Mouse (Mus musculus) c-Kit-positive CD71-negative TER-119-negative erythroid progenitor cells, embryonic 14.5 days (primary cell): ENCODE results near the gene Chd3.

Source experiments
- DNase-seq: peaks from one replicate; pipeline ENCODE4 v3.0.0-alpha.2; 2013; ENCODE audit warnings: low read depth

Chd3 gene

DNA sequence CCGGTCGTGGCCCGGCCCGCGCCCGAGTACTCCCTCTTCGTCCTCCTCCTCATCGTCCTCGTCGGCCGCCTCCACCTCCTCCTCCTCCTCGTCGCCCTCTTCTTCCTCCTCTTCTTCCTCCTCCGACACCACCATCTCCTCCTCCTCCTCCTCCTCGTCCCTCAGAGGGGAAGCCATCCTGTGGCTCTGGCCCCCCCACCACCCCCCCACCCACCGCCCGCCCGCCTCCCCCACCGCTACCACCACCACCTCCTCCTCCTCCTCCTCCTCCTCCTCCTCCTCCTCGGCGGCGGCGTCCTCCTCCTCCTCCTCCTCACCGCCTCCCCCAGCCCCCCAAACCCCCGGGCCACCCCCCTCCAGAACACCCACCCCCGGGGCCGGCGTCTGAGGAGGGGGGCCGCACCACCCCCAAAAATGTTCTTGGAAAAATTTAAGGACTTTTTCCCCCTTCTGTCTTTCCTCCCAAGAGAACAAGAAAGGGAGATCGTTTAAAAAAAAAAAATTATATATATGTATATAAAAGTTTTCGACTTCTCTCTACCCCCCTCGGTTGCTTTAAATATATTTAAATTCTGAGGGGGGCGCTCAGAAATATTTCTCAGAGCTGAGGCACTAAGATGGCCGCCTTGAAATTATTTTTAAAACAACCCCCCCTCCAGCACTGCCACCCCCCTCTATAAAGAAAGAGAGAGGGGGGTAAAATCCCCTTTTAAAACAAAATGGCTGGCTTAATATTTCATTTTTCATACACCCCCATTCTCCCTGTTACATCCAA lies at the start of gene Chd3:
Chd3 (minus strand) TSS at position 192 of the 775 bp plus-strand sequence.
- no peak for DNase-seq

DNA sequence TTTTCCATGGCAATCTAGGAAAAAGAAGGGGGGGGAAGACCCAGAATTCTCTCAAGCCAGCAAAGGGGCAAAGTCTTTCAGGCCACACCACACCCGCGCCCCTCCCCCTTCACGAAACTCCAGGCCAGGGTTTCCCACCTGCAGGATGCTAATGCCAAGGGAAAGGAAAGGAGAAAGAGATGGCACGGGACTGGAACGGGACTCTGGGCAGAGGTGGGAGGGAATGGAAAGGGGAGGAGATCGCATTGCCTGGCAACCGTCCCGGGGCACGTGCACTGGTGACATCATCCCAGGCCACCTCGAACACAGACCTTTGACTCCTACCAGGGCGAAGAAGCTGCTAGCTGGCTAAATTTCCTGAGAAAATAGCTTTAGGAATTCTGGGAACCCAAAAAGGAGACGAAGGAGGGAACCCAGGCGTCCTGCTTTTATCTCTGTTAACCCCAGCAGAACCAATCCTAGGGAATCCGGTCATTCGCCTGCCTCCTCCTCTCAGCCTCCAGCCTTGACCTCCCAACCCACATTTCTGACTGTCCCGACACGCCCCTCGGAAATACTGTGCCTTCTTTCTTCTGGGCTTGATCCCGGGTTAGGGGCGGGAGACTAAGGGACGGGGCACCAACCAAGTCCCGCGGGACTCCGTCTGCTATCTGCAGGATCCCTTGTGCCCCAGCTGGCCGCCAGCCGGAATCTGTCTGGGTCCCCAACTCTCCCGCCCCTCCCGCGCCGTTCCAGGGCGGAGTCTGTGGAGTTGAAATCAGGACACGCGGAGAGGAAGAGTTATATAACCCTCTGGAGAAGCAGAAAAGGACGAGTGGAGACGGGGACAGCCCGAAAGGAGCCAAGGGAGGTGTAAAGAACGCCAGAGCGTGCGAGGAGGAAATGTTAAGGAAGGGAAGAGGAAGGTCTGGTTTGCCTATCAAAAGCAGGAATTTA lies 48.5 kb upstream of the Chd3 start:
- DNase-seq: no peak

DNA sequence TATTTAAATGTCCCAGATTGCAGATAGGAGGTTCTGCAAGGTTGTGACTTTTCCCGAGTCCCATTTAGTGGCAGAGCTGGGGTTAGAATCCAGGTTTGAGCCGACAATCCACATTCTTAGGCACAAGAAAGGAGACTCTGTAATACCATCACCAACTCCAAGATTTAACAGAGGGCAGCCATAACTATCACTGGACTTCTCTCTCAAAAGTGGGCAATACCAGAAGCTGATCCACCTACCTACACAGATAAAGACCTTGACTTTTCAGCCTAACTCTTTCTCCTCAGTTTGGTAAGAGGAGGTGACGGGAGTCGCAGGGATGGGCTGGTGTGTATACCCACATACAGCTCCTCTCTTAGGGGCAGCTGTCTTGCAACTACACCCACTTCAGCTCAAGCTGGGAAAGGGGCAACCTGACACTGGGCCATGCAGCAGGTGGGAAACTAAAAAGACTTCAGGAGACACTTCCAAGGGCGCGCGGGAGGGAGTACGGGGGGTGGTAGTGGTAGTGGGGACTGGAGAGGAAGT lies 47.8 kb upstream of the Chd3 start:
- DNase-seq: no peak

DNA sequence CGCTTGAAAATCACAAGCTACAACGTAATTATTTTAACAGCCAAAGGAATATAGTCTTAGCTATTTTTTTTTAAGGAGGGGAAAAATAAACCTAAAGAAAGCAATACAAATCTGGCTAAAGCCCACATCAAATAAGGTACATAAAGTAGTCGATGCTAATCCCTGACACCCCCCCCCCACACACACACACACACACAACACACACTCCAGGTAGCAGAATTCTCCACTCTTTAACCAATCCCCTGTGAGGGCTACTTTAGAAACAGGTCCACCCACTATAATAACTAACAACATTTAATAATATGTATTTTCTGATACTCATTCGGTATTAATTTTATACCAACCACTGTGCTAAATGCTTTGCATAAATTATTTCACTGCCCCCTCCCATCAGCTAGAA lies 47.3 kb upstream of the Chd3 start:
- no peak for DNase-seq

DNA sequence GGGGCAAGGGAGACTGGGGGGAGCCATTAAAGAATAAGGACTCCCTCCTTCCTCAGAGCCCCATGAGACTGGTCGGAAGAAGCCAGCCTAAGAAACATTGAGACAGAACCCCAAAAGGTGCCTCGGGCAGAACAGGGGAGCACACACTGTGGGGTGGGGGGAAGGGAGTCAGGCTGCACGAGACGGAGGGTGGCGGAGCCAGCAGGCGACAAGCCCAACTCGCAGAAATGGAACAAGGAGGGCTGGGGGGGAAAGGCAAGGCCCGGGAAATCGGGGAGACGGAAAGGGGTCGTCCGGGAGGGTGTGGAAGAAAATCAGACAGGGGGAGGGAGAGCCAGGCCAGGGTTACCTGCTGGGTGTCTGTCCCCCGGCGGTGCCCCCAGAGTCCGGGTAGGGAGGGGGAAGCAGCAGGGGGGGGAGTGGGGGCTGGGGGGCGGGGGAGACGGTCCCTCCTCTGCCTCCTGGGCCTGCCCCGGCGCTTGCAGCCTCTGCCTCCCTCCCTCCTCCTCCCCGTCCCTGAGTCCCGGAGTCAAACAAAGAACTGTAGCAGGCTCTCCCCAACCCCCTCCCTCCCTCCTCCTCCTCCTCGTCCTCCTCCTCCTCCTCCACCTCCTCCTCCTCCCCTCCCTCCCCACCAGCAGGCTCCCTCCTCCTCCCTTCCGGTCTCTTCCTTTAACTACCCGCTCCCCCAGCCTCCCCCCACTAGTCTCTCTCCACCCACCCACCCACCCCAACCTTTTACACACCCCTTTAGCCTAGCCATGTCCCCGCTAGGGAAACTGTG lies 46.7 kb upstream of the Chd3 start:
- DNase-seq: no peak

DNA sequence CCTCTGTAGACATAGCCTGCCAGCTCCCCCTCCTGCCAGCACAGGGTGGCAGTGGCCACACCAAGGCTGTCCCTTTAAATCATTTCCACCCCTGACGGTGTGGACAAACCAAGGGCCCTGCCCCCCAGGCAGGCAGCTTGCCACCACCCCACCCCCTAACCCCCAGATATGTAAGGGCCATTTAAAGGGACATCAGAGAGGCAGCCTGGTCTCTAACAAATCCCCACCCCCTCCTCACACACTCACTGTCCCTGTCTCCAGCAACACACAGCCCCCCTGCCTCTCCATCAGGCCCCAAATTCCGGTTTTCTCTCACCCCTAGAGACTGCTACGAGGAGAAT lies 46.1 kb upstream of the Chd3 start:
- no peak for DNase-seq

DNA sequence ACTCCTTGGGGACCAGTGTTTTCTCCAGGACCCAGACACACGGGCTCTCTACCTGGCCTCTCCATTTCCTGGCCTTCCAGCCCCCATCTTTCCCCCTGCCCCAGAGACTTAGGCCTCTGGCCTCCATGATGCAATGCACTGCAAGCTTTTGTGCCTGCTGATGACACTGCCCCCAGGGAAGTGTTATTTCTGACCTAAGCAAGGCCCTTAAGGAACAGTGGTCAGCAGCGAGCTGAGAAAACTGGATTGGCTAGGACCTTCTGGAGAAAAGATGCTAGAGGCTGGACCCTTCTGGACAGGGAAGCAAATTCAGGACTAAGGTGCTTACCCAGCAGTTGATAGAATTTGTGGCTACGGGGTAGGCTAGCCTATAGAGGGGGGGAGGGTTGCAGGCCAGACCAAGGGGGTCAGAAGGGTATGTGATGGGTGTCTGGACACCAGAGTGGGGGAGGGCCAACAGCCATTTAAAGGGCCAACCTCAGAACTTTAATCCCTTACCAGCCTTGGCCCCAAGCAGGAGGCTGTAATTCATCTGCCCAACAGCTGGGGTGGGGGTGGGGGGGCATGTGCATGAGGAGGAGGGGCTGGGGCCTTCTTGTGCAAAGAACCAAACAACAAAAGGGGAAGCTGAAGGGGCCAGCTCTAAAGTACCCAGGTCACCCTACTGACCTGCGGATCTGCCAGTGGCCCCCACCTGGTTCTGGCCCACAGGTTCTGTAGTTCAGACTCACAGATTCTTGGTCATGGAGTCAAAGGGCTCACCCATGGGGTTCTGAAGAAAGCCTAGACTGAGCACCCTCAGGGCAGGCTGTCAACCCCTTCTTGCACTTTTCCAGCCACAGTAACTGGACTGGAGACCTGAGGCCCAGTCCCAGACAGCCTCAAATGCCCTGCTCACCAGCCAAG lies 45.5 kb upstream of the Chd3 start:
- DNase-seq: no peak

DNA sequence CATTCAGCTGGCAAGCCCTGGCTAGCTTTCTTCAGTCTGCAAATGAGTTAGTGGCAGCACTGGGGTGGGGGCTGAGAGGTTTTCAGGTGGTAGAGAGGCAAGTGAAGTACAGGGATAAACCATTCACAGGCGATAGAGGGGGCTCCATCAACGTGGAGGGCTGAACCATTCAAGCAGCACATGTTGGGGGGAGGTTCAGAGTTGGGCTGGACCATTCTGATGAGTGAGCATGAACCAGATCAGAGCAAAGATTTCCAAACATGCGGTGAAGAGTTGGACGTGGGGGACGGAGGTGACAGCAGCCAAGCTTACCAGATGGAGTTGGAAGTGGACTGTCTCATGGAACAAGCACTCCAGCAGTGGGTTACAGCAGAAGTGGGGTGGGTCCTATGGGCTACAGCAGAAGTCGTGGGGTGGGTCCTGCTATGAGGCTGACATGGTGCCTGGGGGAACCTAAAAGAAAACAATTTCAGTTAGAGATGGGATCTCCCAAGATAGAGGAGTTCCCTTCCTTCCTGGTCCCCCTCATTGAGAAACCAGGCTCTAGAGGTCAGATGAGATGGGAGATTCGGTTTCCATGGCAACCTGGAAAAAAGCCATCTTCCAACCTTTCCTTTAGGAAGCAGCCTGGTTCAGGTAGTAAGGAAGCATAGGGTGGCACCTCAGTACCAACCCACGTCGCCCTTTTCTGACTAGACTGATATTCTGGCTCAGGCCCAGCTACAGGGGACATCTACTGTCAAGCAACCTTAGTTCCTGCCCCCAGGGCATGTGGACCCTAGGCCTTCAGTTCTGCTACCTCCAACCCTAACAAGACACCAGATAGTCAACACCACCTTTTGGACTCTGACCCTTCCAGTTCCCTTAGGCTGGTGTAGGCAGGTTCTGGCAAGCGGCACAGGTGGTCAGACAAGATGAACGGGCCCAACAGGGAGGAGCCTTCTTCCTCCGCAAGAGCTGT lies 44.3 kb upstream of the Chd3 start, which contains the start of gene Kdm6b:
Kdm6b (minus strand) TSS at position 455 of the 961 bp plus-strand sequence.
- no peak for DNase-seq

DNA sequence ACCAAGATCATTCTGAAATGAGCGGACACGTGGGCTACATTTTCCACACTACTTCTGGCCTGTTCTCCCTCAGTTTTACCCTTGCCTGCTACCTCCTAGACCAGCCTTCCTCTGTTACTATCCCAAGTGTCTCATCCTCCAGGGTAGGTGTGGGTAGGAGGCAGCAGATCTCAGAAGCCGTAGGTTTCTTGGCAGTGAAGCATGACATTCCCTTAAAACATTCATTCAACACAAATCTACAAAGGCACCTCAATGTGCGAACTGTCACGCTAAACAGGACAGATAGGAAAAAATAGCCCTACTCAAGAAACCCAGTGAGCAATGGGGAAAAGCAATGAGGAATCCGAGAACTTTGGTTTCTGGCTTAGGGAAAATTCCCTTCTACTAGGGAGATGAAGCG lies 43.3 kb upstream of the Chd3 start:
- no peak for DNase-seq

DNA sequence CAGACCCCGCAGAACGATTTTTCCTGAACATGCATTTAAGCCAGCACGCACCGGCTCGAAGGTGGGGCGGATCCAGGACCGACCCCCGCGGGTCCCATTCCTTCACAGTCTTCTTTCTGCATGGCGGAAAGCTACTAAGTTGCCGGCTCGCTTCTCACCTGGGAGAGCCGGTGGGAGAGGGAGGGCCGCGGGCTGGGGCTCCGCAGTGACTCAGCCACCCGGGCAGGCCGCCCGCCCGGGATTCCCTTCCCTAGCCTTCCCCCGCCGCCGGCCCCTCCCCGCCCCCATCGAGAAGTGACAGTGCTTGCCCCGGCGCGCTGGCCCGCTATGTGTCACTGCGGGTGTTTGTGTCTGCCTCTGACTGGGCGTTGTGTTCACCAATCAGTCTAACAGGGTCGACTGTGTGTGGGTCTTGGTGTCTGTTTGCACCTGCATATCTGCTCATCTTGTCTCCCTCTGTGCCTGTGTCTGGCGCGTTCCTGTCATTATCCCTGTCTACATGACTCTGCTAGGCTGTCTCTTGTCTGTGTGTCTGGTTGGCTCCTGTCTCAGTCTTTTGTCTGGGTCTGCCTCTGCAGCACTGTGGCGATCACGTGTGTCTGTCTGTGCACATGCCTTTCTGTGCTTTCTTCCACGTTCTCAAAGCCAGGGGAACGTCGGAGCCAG lies 42.5 kb upstream of the Chd3 start:
- DNase-seq: no peak

DNA sequence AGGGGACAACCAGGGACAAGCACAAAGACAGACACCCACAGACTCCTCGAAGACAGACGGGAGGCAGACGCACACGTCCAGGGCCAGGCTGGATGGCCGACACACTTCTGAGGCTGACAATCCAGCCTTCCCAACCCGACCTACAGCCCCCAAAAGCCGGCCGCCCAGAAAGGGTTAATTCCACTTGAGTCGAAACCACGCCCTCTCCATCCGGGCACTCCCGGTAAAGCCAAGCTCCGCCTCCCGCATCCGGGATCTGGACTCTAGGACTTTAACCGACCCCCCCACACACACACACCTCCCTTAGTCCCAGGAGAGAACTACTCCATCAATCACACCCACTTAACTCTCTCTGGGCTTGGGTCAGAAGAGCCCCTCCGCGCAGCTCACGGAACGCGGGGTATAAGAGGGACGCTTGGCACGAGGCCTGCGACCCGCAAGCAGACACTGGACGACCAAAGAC lies 41.9 kb upstream of the Chd3 start:
- DNase-seq: peak; percentile 94

DNA sequence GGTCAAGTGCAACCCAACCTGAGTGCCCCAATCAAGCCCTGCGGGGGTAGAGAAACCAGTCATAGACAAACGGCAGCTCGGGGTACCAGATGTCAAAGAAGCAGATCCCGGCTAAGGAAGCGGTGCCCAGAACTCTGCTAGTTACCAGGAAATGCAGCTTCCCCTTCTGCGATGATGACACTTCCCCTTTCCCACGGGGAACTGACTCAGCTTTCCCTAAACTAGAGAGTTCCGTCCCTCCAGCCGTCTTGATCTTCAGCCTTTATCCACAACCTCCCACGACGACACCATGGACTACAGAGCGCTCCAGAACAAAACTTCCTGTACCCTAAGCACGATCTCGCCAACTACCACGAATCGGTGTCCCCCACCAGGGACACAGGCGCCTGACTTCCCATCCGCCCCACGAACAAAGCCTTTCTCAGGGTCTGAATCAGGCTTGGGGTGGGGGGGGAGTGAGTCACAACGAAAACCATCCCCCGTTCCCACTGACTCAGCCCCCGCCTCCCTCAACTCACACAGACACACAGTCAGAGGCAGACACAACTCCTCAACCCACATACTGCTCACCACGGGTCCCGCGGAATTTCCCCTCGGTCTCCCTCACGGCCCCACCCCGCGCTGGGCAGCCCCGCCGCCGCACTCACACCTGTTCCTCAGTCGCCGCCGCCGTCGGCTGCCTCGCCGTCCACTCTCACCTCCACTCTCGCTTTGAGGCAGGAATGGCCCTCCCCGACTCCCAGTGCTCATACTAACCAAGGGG lies 41.3 kb upstream of the Chd3 start:
- no peak for DNase-seq

DNA sequence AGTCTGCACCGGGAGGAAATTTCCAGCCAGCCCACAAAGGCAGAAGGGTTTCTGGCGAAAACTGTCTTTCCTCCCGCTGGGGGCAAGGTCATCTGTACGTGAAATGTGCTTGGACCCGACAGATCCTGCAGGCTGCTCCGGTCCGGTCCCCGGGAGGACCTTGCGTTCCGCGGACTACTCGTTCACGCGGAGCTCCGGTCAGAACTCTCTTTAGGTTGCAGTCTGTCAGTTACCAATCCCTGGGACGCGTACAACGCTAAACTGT lies 40.8 kb upstream of the Chd3 start:
- DNase-seq: no peak

DNA sequence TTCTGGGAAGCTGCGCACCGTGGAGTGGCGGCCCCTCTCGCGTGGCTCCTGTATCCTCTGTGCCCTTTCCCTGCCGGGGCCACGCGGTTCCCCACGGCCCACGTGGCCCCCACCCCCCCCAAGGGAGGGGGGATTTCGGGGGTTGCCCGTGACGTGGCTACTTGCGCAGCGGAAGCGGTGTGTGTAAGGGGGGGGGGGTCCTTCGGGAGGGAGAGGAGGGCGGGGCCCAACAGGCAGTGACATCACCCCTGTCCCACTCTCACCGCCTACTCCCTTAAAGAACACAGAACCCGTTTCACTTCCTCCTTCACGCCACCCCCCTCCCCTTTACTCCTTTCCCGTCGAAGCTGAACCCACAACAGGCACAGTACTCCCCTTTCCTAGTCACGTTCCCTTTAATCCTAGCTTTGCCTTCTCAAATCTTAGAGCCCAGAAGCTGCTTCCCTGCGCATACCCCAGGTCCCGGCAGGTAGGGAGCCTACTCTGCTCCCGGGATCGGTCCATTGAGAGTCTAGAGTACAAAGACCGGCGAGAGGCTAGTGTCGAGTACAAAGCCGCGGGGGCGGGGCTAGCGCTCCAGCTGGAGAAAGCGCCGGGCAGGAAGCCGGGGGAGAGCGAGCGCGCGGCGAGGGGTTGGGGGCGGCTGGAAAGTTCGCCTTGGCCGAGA lies 40.3 kb upstream of the Chd3 start:
- DNase-seq: no peak

DNA sequence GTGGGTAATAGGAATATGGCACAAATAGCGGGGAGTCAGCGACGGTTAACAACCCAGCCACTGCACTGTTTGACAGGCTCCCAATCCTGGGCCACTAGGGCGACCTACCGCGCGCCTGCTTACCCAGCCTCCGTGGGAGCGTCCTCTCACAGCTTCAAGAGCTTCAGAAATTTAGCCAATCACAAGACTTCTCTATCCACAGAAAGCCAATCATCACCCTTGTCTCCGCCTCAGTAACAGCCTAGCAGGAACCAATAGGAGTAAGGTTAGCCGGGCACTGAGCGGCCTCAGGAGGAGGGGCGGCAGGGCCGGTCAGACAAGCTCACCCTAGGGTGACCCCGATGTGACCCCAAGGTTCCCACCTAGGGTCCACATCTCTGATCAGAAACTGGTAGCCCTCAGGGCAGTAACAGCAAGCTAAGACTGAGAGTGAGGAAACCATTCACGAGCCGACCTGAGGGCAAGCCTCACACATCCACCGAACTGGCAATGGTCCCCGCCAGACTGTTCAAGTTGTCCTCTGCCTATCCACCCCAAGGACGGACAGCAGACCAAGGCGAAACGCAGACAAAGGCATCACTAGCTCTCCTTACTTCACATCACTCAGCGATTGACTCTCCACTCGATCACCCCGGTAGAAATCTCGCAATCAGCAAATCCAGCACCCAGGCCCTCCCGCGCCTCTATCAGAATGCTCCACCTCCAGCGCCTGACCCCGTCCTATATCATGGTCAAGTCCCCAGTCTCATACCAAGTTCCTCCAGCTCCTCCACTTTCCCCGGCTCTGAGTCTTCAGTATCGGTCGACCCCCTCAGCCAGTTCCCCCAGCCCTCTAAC lies 39.6 kb upstream of the Chd3 start:
- DNase-seq: no peak

DNA sequence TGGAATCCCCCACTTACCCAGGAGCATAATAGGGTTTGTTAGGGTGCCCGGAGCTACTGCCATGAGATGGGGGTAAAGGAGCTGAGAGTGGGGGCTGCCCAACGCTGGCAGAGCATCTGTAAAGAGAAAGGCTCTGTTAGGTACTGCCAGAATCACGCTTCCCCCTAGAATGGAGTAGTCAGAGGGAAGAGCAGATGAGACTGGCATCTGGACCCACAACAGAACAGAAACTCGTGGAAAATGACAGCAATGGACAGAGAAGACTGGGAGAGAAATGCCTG lies 38.5 kb upstream of the Chd3 start:
- no peak for DNase-seq

DNA sequence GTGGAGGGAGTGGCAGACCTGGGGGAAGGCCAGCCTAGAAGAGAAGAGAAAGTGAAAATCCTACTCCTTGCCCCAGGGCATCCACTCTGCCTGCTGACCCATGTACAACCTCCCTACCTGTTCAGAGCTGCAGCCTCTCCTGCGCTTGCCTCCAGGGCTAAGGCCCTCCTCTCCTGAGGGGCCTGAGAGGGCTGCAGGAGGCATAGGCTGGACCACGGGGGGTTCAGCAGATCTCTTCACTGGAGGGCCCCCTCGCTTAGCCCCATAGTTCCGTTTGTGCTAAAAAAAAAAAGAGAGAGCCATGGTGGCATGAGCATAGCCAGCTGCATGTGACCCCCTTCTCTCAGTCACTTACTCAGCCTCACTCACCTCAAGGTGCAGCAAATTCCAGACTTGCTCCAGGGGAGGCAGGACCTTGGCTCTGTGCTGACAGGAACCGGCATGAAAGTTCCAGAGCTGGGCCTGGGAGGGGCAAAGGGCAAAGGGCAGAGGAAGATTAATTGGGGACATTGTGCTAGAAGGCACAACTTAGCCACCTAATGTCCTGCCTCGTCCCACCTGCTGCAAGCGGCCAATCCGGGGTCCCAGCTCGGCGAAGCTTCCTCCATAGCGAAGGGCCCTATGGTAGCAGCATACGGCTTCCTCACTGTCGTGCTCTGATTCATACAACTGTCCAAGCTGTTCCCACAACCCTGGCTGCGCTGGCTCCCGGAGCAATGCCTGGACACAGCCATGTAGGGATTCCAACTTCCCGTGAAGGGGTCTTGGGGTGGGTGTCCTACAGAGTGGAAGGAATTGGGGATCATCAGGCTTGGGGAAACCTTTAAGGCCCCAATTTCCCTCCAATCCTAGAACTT lies 37.9 kb upstream of the Chd3 start:
- DNase-seq: no peak
